Mouse (Mus musculus) cortical plate, adult 2 months (tissue): ENCODE data around the gene Keap1.
"Not testable (repeated sequence)": the region's sequence is repeated elsewhere in the genome, so short reads cannot be mapped to it uniquely, and the experiment has no call there.

Source experiments
- CTCF ChIP-seq: fragments of 200-500 bp; IDR thresholded peaks from 2 replicates; pipeline ENCODE4 v1.5.1; 2011; ENCODE audit warnings: mild to moderate bottlenecking, control low read depth, low read length; ENCODE audit not compliant: insufficient read depth; ENCODE audit errors: extremely low read depth
- POLR2A ChIP-seq: fragments of 200-500 bp; IDR thresholded peaks from 2 replicates; pipeline ENCODE4 v1.6.1; 2011; ENCODE audit warnings: mild to moderate bottlenecking, low read length, control low read depth; ENCODE audit not compliant: insufficient read depth; ENCODE audit errors: extremely low read depth

DNA sequence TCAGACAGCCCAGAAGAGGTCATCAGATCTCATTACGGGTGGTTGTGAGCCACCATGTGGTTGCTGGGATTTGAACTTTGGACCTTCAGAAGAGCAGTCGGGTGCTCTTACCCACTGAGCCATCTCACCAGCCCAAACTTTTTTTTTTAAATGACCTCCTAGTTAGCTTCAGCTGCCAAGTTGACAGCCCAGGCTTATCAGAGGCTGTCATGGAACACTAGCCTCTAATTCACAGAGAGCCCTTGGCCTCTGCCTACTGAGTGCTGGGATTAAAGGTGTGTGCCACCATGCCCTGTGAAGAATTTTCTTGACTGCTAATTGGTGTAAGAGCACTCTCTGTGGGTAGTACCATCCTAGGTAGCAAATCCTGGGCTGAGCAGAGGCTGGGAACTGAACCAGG is 15.7 kb downstream of the Keap1 start:
- TF ChIP-seq POLR2A, CTCF: not testable (repeated sequence)
